Mouse (Mus musculus) kidney, embryonic 16.5 days (tissue): ENCODE data around the gene Dennd2a. TPM values are rescaled to one million over a fixed set of nuclear protein-coding genes. Genes with fewer than 3 reads are reported as not detected.
A peak's percentile ranks its signal among the peaks of the same experiment; 100 is the strongest.

Experiments used
- ATAC-seq: fragments of 200-750 bp; cut with Nextera tagmentation; 2 replicates; pipeline ENCODE4 v1.8.0; 2017; ENCODE audit warnings: moderate TSS enrichment; ENCODE audit not compliant: low FRiP score, low TSS enrichment
- H3K27ac ChIP-seq: fragments of 300-500 bp; sonication (generic); 2 replicates; pipeline ENCODE4 v1.5.1; 2014; ENCODE audit warnings: low read length
- H3K27me3 ChIP-seq: fragments of 300-500 bp; sonication (generic); 2 replicates; pipeline ENCODE4 v1.6.1; 2014; ENCODE audit warnings: low read length, control low read depth, mixed read lengths; ENCODE audit not compliant: insufficient read depth
- H3K36me3 ChIP-seq: fragments of 300-500 bp; sonication (generic); 2 replicates; pipeline ENCODE4 v1.6.1; 2014; ENCODE audit warnings: low read length, control low read depth, mixed read lengths; ENCODE audit not compliant: insufficient read depth
- H3K4me1 ChIP-seq: fragments of 300-500 bp; sonication (generic); 2 replicates; pipeline ENCODE4 v1.6.1; 2014; ENCODE audit warnings: low read length, control low read depth, mixed read lengths; ENCODE audit not compliant: insufficient read depth
- H3K4me2 ChIP-seq: fragments of 300-500 bp; sonication (generic); replicated peaks from 2 replicates; pipeline ENCODE4 v1.6.1; 2014; ENCODE audit warnings: low read depth, low read length
- H3K4me3 ChIP-seq: fragments of 300-500 bp; sonication (generic); 2 replicates; pipeline ENCODE4 v1.5.1; 2014; ENCODE audit warnings: mild to moderate bottlenecking, low read length
- H3K9ac ChIP-seq: fragments of 300-500 bp; sonication (generic); replicated peaks from 2 replicates; pipeline ENCODE4 v1.6.1; 2014; ENCODE audit warnings: low read length
- H3K9me3 ChIP-seq: fragments of 300-500 bp; sonication (generic); 2 replicates; pipeline ENCODE4 v1.6.1; 2016; ENCODE audit warnings: low read length, control low read depth
- WGBS: fragments of 180-500 bp; shearing (Covaris S2); extraction: QIAGEN DNeasy Blood & Tissue Kit; methylation state at CpG from one replicate; pipeline ENCODE4 v1.1.7; 2014; 5-methylcytosine and 5-hydroxymethylcytosine counted together
- polyA plus RNA-seq: library from polyadenylated mRNA; unstranded; fragments of >200 nt; fragmentation: Nextera tagmentation; extraction: Ambion mirVana; gene quantifications from 2 replicates; pipeline ENCODE4 v1.2.1, GENCODE M21; 2015

The Dennd2a gene
- polyA plus RNA-seq = 20.6 and 20.9 TPM in 2 replicates

DNA sequence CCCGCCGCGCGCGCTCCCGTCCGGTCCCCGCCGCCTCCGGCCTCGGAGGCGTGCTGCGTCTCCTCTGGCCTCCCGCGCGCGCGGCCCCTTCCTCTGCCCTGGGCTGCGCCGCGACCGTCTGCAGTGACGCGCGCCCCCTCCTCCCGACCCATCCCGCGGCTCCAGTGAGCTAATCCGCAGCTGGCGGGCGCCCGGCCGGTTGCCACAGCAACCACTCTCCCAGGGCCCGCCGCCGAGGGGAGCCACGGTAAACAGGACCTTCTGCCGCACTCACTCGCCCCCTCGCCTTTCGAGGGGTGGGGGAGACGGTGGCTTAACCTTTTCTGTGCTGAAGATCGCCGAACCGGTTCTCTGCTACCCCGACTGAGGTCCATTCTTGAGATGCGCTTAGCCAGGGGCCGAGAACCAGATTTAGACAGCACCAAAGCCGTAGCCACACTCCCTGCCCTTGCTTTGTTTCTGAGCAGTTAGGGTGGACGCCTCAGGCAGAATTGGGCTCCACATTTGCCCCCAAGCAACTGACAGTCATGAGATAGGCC, at the start of gene Dennd2a:
Dennd2a (minus strand) TSS at position 145 of the 539 bp plus-strand sequence.
- H3K36me3 ChIP-seq = no peaks in the 10 kb centered on the region
- H3K9ac ChIP-seq = peak within 1 kb of the TSS; percentile 80
- H3K4me3 ChIP-seq = peak within 1 kb of the TSS; percentile 62
- peak within 1 kb of the TSS; percentile 73 for H3K4me2 ChIP-seq
- H3K27ac ChIP-seq = peak within 1 kb of the TSS; percentile 84
- no peaks in the 10 kb centered on the region for H3K27me3 ChIP-seq
- peaks cover 39% of the 10 kb centered on the region for H3K4me1 ChIP-seq
- no peaks in the 10 kb centered on the region for H3K9me3 ChIP-seq
- under 1% methylated on average over 45 of the region's 50 CpGs for WGBS
- peak; percentile 95 for ATAC-seq

DNA sequence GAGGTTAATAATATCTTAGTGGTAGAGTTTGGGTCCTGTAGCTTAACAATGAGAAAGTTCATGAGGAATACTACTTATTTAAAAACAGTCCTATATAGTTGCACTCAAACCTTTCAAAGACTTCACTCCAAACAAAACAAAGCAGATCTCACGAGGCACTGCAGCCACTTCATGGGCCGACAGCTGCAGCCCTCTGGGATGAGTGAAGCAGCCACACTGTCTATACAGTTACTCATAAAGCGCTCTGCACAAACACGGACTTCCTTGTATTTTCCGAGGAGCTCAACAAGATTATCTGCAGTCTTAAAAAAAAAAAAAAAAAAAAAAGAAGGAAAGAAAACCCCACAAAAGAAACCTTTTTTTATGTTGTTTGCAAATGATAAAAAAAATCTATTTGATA, 49.7 kb upstream of the Dennd2a start:
- ATAC-seq = no peak
- no peak overlapping the region for H3K9ac ChIP-seq
- 0 out of 2 replicates have a peak, but pooled peaks cover 4% of the 10 kb centered on the region for H3K4me1 ChIP-seq
- H3K4me3 ChIP-seq = no peak overlapping the region
- H3K27ac ChIP-seq = no peak overlapping the region
- H3K36me3 ChIP-seq = peaks cover 12% of the 10 kb centered on the region; the same call in 1 of the 2 replicates
- no peaks in the 10 kb centered on the region for H3K27me3 ChIP-seq
- 56% methylated on average over 5 of the region's 5 CpGs for WGBS
- H3K9me3 ChIP-seq = no peaks in the 10 kb centered on the region
- H3K4me2 ChIP-seq = no peak overlapping the region

- H3K9me3 ChIP-seq = no peaks in the 10 kb centered on the region
- 52% methylated on average over 3 of the region's 3 CpGs for WGBS
- no peak overlapping the region for H3K27ac ChIP-seq
- no peak overlapping the region for H3K4me3 ChIP-seq
- 0 out of 2 replicates have a peak, but pooled peaks cover 4% of the 10 kb centered on the region for H3K4me1 ChIP-seq
- ATAC-seq = no peak
- H3K4me2 ChIP-seq = no peak overlapping the region
- peaks cover 14% of the 10 kb centered on the region; the same call in 1 of the 2 replicates for H3K36me3 ChIP-seq
- no peak overlapping the region for H3K9ac ChIP-seq
- no peaks in the 10 kb centered on the region for H3K27me3 ChIP-seq
Measured at GRCm38 (mm10) chr6:39606862-39607261, 49.2 kb upstream of the Dennd2a start.

DNA sequence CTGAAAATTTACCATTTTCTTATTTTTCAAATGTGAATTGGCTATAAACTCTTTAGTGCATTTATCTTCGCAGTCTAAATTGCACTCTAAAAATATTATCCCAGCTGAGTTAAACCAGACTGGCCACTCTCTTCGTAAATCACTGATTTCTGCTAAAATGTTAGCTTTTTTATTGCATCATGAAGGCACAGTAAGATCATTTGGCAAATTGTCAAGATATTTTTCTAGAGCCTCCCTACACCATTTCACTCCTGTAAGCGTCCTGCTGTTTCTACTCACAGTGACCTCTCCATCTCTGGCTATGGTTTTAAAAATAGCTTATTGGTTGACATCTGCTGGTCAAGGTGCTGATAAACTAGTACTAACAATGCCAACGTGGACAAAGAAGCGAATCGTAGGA, 48.4 kb upstream of the Dennd2a start:
- Histone ChIP-seq H3K27ac (no peak overlapping the region), H3K9me3 (no peaks in the 10 kb centered on the region), H3K27me3 (no peaks in the 10 kb centered on the region), H3K9ac (no peak overlapping the region), H3K4me1 (0 out of 2 replicates have a peak, but pooled peaks cover 4% of the 10 kb centered on the region), H3K4me3 (no peak overlapping the region), H3K36me3 (peaks cover 15% of the 10 kb centered on the region; the same call in 1 of the 2 replicates), H3K4me2 (no peak overlapping the region)
- 61% methylated on average over 6 of the region's 6 CpGs for WGBS
- ATAC-seq = no peak

DNA sequence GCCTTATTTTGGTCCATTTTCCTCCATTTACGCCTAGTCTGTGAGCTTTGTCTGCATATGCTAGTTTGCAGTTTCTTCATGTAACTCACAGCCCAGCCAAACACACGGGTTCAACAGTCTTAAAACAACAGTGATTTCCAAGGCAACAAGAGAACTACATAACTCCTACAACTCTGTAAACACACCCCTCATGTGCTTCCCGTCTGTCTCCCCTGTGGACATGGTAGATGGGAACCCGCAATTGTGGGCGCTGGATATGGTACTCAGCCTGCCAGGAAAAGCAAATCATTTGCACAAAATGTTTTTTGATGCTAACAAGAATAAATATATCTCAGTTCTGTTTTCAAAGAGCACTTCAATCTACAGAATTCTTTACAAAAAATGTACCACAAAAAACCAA, 46.9 kb upstream of the Dennd2a start:
- no peak overlapping the region for H3K4me2 ChIP-seq
- H3K36me3 ChIP-seq = peaks cover 28% of the 10 kb centered on the region
- no peak overlapping the region for H3K9ac ChIP-seq
- H3K4me1 ChIP-seq = 0 out of 2 replicates have a peak, but pooled peaks cover 4% of the 10 kb centered on the region
- no peaks in the 10 kb centered on the region for H3K27me3 ChIP-seq
- H3K27ac ChIP-seq = no peak overlapping the region
- WGBS = 63% methylated on average over 5 of the region's 5 CpGs
- no peak overlapping the region for H3K4me3 ChIP-seq
- no peaks in the 10 kb centered on the region for H3K9me3 ChIP-seq
- ATAC-seq = no peak

- no peak overlapping the region for H3K9ac ChIP-seq
- 0 out of 2 replicates have a peak, but pooled peaks cover under 1% of the 10 kb centered on the region for H3K4me1 ChIP-seq
- no peak overlapping the region for H3K4me3 ChIP-seq
- H3K36me3 ChIP-seq = peaks cover 46% of the 10 kb centered on the region
- H3K9me3 ChIP-seq = no peaks in the 10 kb centered on the region
- no peak for ATAC-seq
- H3K27ac ChIP-seq = no peak overlapping the region
- H3K4me2 ChIP-seq = no peak overlapping the region
- H3K27me3 ChIP-seq = no peaks in the 10 kb centered on the region
- 94% methylated on average over 3 of the region's 3 CpGs for WGBS
Measured at GRCm38 (mm10) chr6:39601828-39602227, 44.2 kb upstream of the Dennd2a start.

- no peaks in the 10 kb centered on the region for H3K27me3 ChIP-seq
- no peaks in the 10 kb centered on the region for H3K9me3 ChIP-seq
- H3K36me3 ChIP-seq = peaks cover 49% of the 10 kb centered on the region
- no peak for ATAC-seq
- no peak overlapping the region for H3K4me2 ChIP-seq
- no peak overlapping the region for H3K9ac ChIP-seq
- H3K4me3 ChIP-seq = no peak overlapping the region
- WGBS = 96% methylated on average over 3 of the region's 3 CpGs
- no peak overlapping the region for H3K27ac ChIP-seq
- H3K4me1 ChIP-seq = no peaks in the 10 kb centered on the region
Measured at GRCm38 (mm10) chr6:39600851-39601250, 43.2 kb upstream of the Dennd2a start.

- WGBS = under 1% methylated on average over 56 of the region's 56 CpGs
Measured at GRCm38 (mm10) chr6:39592401-39593214, 34.9 kb upstream of the Dennd2a start, which contains the start of gene Ndufb2. Gene Ndufb2, plus strand, starts transcription at chr6:39592574.

GRCm38 (mm10) chr6:39591481-39591880, 33.8 kb upstream of the Dennd2a start:
- H3K4me3 ChIP-seq = no peak overlapping the region
- no peaks in the 10 kb centered on the region for H3K27me3 ChIP-seq
- WGBS = 94% methylated on average over 4 of the region's 4 CpGs
- no peak for ATAC-seq
- H3K36me3 ChIP-seq = peaks cover 7% of the 10 kb centered on the region
- H3K9ac ChIP-seq = no peak overlapping the region
- peaks cover 10% of the 10 kb centered on the region for H3K4me1 ChIP-seq
- 0 out of 2 replicates have a peak overlapping the region, but pooled peaks have one; percentile 79 for H3K4me2 ChIP-seq
- no peak overlapping the region for H3K27ac ChIP-seq
- no peaks in the 10 kb centered on the region for H3K9me3 ChIP-seq

More at GRCm38 (mm10) chr6:39592401-39593214, 34.9 kb upstream of the Dennd2a start, which contains the start of gene Ndufb2:
- H3K27me3 ChIP-seq = no peaks in the 10 kb centered on the region
- peaks cover 13% of the 10 kb centered on the region for H3K36me3 ChIP-seq
- no peaks in the 10 kb centered on the region for H3K9me3 ChIP-seq
- H3K27ac ChIP-seq = peak within 1 kb of the TSS; percentile 95
- ATAC-seq = peak; percentile 98
- H3K9ac ChIP-seq = peak within 1 kb of the TSS; percentile 88
- peak within 1 kb of the TSS; percentile 79 for H3K4me2 ChIP-seq
- H3K4me1 ChIP-seq = peaks cover 10% of the 10 kb centered on the region
- peak within 1 kb of the TSS; percentile 83 for H3K4me3 ChIP-seq
